In genomic region chr5:117138295-117138988, GRCm38 (mm10) we compare ENCODE assay signal across 8 mouse cellular contexts. TPM values are rescaled to one million over a fixed set of nuclear protein-coding genes. Genes with fewer than 3 reads are reported as not detected.
A peak's percentile ranks its signal among the peaks of the same experiment; 100 is the strongest.
DNase-seq lines count a peak whose midpoint lies in the region; ATAC-seq and TF ChIP-seq lines count a peak whose summit lies in the region.

No protein-coding gene starts in this region.

- peak; percentile 51 for ATAC-seq in heart, postnatal 0 days (ENCODE audit: insufficient read depth, low read depth)

- TF ChIP-seq CTCF in heart, postnatal 0 days (IDR thresholded peaks at IDR 0.05; ENCODE audit: low read depth): no peak

- H3K4me1 ChIP-seq in heart, postnatal 0 days (ENCODE audit: control insufficient read depth, insufficient read depth): peaks cover 30% of the 10 kb centered on the region

- DNase-seq in kidney, postnatal 10 days: peak; percentile 45
- no peak for DNase-seq in kidney, adult 8-10 months
- DNase-seq in heart, postnatal 0 days (ENCODE audit: low spot score): peak; percentile 53
- DNase-seq in lung, postnatal 10 days: peak; percentile 82
- DNase-seq in thymus, postnatal 10 days (ENCODE audit: low spot score in 2 of 2): peak; percentile 32 to 39
- DNase-seq in embryo, embryonic 9.5 days (ENCODE audit: extremely low spot score): no peak
- DNase-seq in yolk sac, embryonic 10.5 days (ENCODE audit: low spot score): no peak
- no peak for DNase-seq in urinary bladder, adult 2 months (ENCODE audit: low spot score)

- no peaks in the 10 kb centered on the region for H3K9me3 ChIP-seq in heart, postnatal 0 days (replicated peaks; ENCODE audit: control insufficient read depth, low read length)

- H3K9ac ChIP-seq in heart, postnatal 0 days (replicated peaks; ENCODE audit: low read depth, low read length): no peak overlapping the region

- no peak for TF ChIP-seq EP300 in heart, postnatal 0 days (IDR thresholded peaks at IDR 0.05; ENCODE audit: low read depth)

- no peak overlapping the region for H3K4me2 ChIP-seq in heart, postnatal 0 days (ENCODE audit: low read depth, low read length)

- no peaks in the 10 kb centered on the region for H3K36me3 ChIP-seq in heart, postnatal 0 days (replicated peaks; ENCODE audit: control insufficient read depth, insufficient read depth, low read length)

- no peaks in the 10 kb centered on the region for H3K27me3 ChIP-seq in heart, postnatal 0 days (ENCODE audit: control insufficient read depth, insufficient read depth, low read length)

- H3K4me3 ChIP-seq in heart, postnatal 0 days (ENCODE audit: low read depth, low read length): no peak overlapping the region

- WGBS in heart, postnatal 0 days: 56% methylated on average over 11 of the region's 11 CpGs

- peak overlapping the region; percentile 56; the same call in 1 of the 2 replicates for H3K27ac ChIP-seq in heart, postnatal 0 days (ENCODE audit: low read depth)

RNA-seq across cellular contexts. Expression of gene Taok3, which starts 18.5 kb away (rescaled TPM):
- 1.1 and 3.9 TPM in 2 replicates for total RNA-seq in heart, postnatal 0 days (2014; rRNA removed; ENCODE audit: low replicate concordance)
- polyA plus RNA-seq in heart, postnatal 0 days (2015; fragmentation: Nextera tagmentation; extraction: Ambion mirVana): 5.8 and 7.5 TPM in 2 replicates
- 18.1 and 21.7 TPM in 2 replicates for polyA plus RNA-seq in urinary bladder, adult 2 months (2012; rRNA removed)

RNA-seq across cellular contexts. Expression of gene Suds3, which starts 22.5 kb away (rescaled TPM):
- 31.9 and 50.1 TPM in 2 replicates for total RNA-seq in heart, postnatal 0 days (2014; rRNA removed; ENCODE audit: low replicate concordance)
- 36.9 and 38.2 TPM in 2 replicates for polyA plus RNA-seq in heart, postnatal 0 days (2015; fragmentation: Nextera tagmentation; extraction: Ambion mirVana)
- 69.9 and 73.2 TPM in 2 replicates for polyA plus RNA-seq in urinary bladder, adult 2 months (2012; rRNA removed)

Comparison
In these comparisons a context has a peak if more than half of its experiments do, and no peak if none do; other contexts are left out.
1. DNase-seq: peak in kidney, postnatal 10 days (single experiment), heart, postnatal 0 days (single experiment), lung, postnatal 10 days (single experiment) and thymus, postnatal 10 days (2 of 2); none in kidney, adult 8-10 months (0 of 2), embryo, embryonic 9.5 days (single experiment), yolk sac, embryonic 10.5 days (single experiment) and urinary bladder, adult 2 months (single experiment).